In the genomic region with DNA sequence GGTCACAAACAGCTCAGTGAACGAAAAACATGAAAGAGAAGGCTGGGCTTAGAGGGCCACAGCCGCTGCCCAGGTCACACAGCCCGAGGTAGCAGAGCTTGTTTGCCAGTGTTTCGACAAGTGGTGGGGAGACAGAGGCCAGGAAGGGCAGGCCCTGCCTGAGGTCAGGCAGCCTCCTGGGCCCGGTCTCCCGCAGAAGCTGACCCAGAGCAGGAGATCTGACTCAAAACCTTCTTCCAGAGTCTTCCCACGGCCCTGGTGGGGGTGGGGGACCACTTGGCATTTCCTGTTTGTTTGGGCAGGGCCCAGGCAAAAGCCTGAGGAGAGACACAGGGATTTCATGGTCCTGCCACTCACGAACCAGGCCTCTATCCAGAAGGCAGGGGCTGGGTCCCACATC, we compare ENCODE assay signal across 8 mouse cellular contexts. TPM values are rescaled to one million over a fixed set of nuclear protein-coding genes. Genes with fewer than 3 reads are reported as not detected.
DNase-seq lines count a peak whose midpoint lies in the region; ATAC-seq and TF ChIP-seq lines count a peak whose summit lies in the region.

No protein-coding gene starts in this region.

- H3K27ac ChIP-seq in embryonic facial prominence, embryonic 13.5 days: peak overlapping the region; percentile 82
- peak overlapping the region; percentile 91 for H3K27ac ChIP-seq in lung, postnatal 0 days (ENCODE audit: low read length)
- no peak overlapping the region for H3K27ac ChIP-seq in forebrain, embryonic 15.5 days (replicated peaks)
- no peak overlapping the region; the same call in 1 of the 2 replicates for H3K27ac ChIP-seq in layer of hippocampus, adult 2 months
- H3K27ac ChIP-seq in thymus, adult 2 months (ENCODE audit: control insufficient read depth, insufficient read depth, low read length): no peak overlapping the region

- 11% methylated on average over 8 of the region's 8 CpGs for WGBS in embryonic facial prominence, embryonic 13.5 days
- 14% methylated on average over 7 of the region's 8 CpGs for WGBS in lung, postnatal 0 days
- WGBS in forebrain, embryonic 15.5 days: 20% methylated on average over 8 of the region's 8 CpGs
- 90% methylated on average over 8 of the region's 8 CpGs for WGBS in thymus, adult 2 months

- no peaks in the 10 kb centered on the region for H3K9me3 ChIP-seq in embryonic facial prominence, embryonic 13.5 days
- no peaks in the 10 kb centered on the region for H3K9me3 ChIP-seq in lung, postnatal 0 days (ENCODE audit: low read length)
- H3K9me3 ChIP-seq in forebrain, embryonic 15.5 days: no peaks in the 10 kb centered on the region

- H3K4me2 ChIP-seq in embryonic facial prominence, embryonic 13.5 days: no peak overlapping the region
- no peak overlapping the region for H3K4me2 ChIP-seq in lung, postnatal 0 days (replicated peaks; ENCODE audit: low read depth, low read length)
- H3K4me2 ChIP-seq in forebrain, embryonic 15.5 days (replicated peaks): no peak overlapping the region

- TF ChIP-seq CTCF in lung, postnatal 0 days (IDR thresholded peaks at IDR 0.05): no peak
- TF ChIP-seq CTCF in layer of hippocampus, adult 2 months (conservative IDR thresholded peaks at IDR 0.05): no peak
- TF ChIP-seq CTCF in thymus, adult 2 months (IDR thresholded peaks at IDR 0.05; ENCODE audit: borderline replicate concordance, control insufficient read depth, extremely low read depth, insufficient read depth, low read length, poor library complexity): no peak

- TF ChIP-seq POLR2A in thymus, adult 2 months (IDR thresholded peaks at IDR 0.05; ENCODE audit: control insufficient read depth, extremely low read depth, insufficient read depth, low read length, poor library complexity): no peak

- H3K36me3 ChIP-seq in embryonic facial prominence, embryonic 13.5 days: no peaks in the 10 kb centered on the region
- H3K36me3 ChIP-seq in lung, postnatal 0 days (ENCODE audit: insufficient read depth, low read length): no peaks in the 10 kb centered on the region
- no peaks in the 10 kb centered on the region for H3K36me3 ChIP-seq in forebrain, embryonic 15.5 days
- H3K36me3 ChIP-seq in thymus, adult 2 months (ENCODE audit: control insufficient read depth, insufficient read depth, low read length): no peaks in the 10 kb centered on the region

- peaks cover 64% of the 10 kb centered on the region for H3K4me1 ChIP-seq in embryonic facial prominence, embryonic 13.5 days
- peaks cover 22% of the 10 kb centered on the region; the same call in 1 of the 2 replicates for H3K4me1 ChIP-seq in lung, postnatal 0 days (ENCODE audit: insufficient read depth, low read depth, low read length)
- H3K4me1 ChIP-seq in forebrain, embryonic 15.5 days: no peaks in the 10 kb centered on the region
- H3K4me1 ChIP-seq in thymus, adult 2 months (replicated peaks; ENCODE audit: control insufficient read depth, insufficient read depth, low read length): peaks cover 10% of the 10 kb centered on the region; the same call in 1 of the 2 replicates

- intact Hi-C loops in gastrocnemius, postnatal 14 days (cut with DNase I; ENCODE audit: low total_unique reads): no loop called here

- H3K4me3 ChIP-seq in embryonic facial prominence, embryonic 13.5 days: no peak overlapping the region
- H3K4me3 ChIP-seq in lung, postnatal 0 days (ENCODE audit: low read depth, low read length): no peak overlapping the region
- no peak overlapping the region for H3K4me3 ChIP-seq in forebrain, embryonic 15.5 days
- no peak overlapping the region for H3K4me3 ChIP-seq in layer of hippocampus, adult 2 months
- no peak overlapping the region for H3K4me3 ChIP-seq in thymus, adult 2 months (ENCODE audit: control insufficient read depth, insufficient read depth, low read length)

- H3K9ac ChIP-seq in embryonic facial prominence, embryonic 13.5 days: peak overlapping the region; percentile 44; the same call in 1 of the 2 replicates
- peak overlapping the region; percentile 9; the same call in 1 of the 2 replicates for H3K9ac ChIP-seq in lung, postnatal 0 days (replicated peaks; ENCODE audit: low read depth)
- H3K9ac ChIP-seq in forebrain, embryonic 15.5 days (replicated peaks): no peak overlapping the region

- H3K27me3 ChIP-seq in embryonic facial prominence, embryonic 13.5 days: no peaks in the 10 kb centered on the region
- H3K27me3 ChIP-seq in lung, postnatal 0 days (replicated peaks; ENCODE audit: insufficient read depth, low read length): no peaks in the 10 kb centered on the region
- H3K27me3 ChIP-seq in forebrain, embryonic 15.5 days: no peaks in the 10 kb centered on the region
- no peaks in the 10 kb centered on the region for H3K27me3 ChIP-seq in thymus, adult 2 months (ENCODE audit: control insufficient read depth, insufficient read depth, low read length)

- TF ChIP-seq EP300 in lung, postnatal 0 days (IDR thresholded peaks at IDR 0.05): peak; percentile 67

- ATAC-seq in embryonic facial prominence, embryonic 13.5 days (ENCODE audit: insufficient number of reproducible peaks, insufficient read depth, low FRiP score, low TSS enrichment, low read depth): no peak
- ATAC-seq in lung, postnatal 0 days: peak; percentile 25
- ATAC-seq in forebrain, embryonic 15.5 days (replicated peaks): no peak

- DNase-seq in gastrocnemius, postnatal 14 days: peak; percentile 45
- no peak for DNase-seq in gastrocnemius, postnatal 25 days
- peak; percentile 51 for DNase-seq in kidney, adult 9 months
- peak; percentile 25 for DNase-seq in lung, postnatal 0 days (ENCODE audit: low spot score)
- DNase-seq in layer of hippocampus, adult 2 months (ENCODE audit: low spot score in 2 of 2): no peak
- DNase-seq in thymus, adult 2 months: no peak

RNA-seq across cellular contexts. Expression of a gene that starts 45.9 kb away (rescaled TPM):
- 100 to 1,000 TPM; 158 to 180 TPM for total RNA-seq in gastrocnemius, postnatal 14 days (2021)
- 100 to 1,000 TPM; 157 to 160 TPM for total RNA-seq in gastrocnemius, postnatal 25 days (2021)
- 243 and 262 TPM in 2 replicates for polyA plus RNA-seq in embryonic facial prominence, embryonic 13.5 days (2015; fragmentation: Nextera tagmentation; extraction: Ambion mirVana)
- 166 and 184 TPM in 2 replicates for polyA plus RNA-seq in lung, postnatal 0 days (2015; fragmentation: Nextera tagmentation; extraction: Ambion mirVana)
- 267 and 269 TPM in 2 replicates for polyA plus RNA-seq in forebrain, embryonic 15.5 days (2015; fragmentation: Nextera tagmentation; extraction: Ambion mirVana)
- 100 to 1,000 TPM; 216 to 232 TPM for total RNA-seq in layer of hippocampus, adult 2 months (2021)
- 161 and 174 TPM in 2 replicates for polyA plus RNA-seq in thymus, adult 2 months (2012; rRNA removed)

RNA-seq across cellular contexts. Expression of a gene that starts 48.0 kb away (rescaled TPM):
- 1 to 10 TPM; 3.2 to 3.5 TPM for total RNA-seq in gastrocnemius, postnatal 14 days (2021)
- total RNA-seq in gastrocnemius, postnatal 25 days (2021): 1 to 10 TPM; 1.3 TPM
- 113 and 129 TPM in 2 replicates for polyA plus RNA-seq in embryonic facial prominence, embryonic 13.5 days (2015; fragmentation: Nextera tagmentation; extraction: Ambion mirVana)
- polyA plus RNA-seq in lung, postnatal 0 days (2015; fragmentation: Nextera tagmentation; extraction: Ambion mirVana): 55.4 and 63.0 TPM in 2 replicates
- polyA plus RNA-seq in forebrain, embryonic 15.5 days (2015; fragmentation: Nextera tagmentation; extraction: Ambion mirVana): 2.1 and 2.7 TPM in 2 replicates
- total RNA-seq in layer of hippocampus, adult 2 months (2021): under 1 TPM; 0.64 to 0.82 TPM
- polyA plus RNA-seq in thymus, adult 2 months (2012; rRNA removed): 10.6 and 10.7 TPM in 2 replicates

Comparison
In these comparisons a context has a peak if more than half of its experiments do, and no peak if none do; other contexts are left out.
1. DNase-seq: peak in gastrocnemius, postnatal 14 days (single experiment), kidney, adult 9 months (single experiment) and lung, postnatal 0 days (single experiment); none in gastrocnemius, postnatal 25 days (single experiment), layer of hippocampus, adult 2 months (0 of 2) and thymus, adult 2 months (single experiment).
2. H3K27ac ChIP-seq: peak in embryonic facial prominence, embryonic 13.5 days (single experiment) and lung, postnatal 0 days (single experiment); none in forebrain, embryonic 15.5 days (single experiment), layer of hippocampus, adult 2 months (single experiment) and thymus, adult 2 months (single experiment).